Comparison of ENCODE assay signal across 25 mouse cellular contexts in genomic region chr9:10383140-10383539, GRCm38 (mm10).
"Had no signal": no experiment of that assay in that cellular context is flagged by ENCODE, and none has a peak within 500 bp of the region (broad histone marks: within the 10 kb centered on the region; RNA-seq: fewer than 3 reads in every experiment).

No protein-coding gene starts in this region.

- H3K4me1 ChIP-seq: heart, embryonic 13.5 days; heart, embryonic 15.5 days; hindbrain, embryonic 10.5 days; hindbrain, embryonic 12.5 days; intestine, embryonic 15.5 days; limb, embryonic 13.5 days; limb, embryonic 15.5 days; liver, embryonic 12.5 days had no signal

- ATAC-seq: hindbrain, embryonic 16.5 days; inflammation-experienced regulatory T-cells, adult 6 months; intestine, embryonic 15.5 days; intestine, postnatal 0 days; liver, embryonic 12.5 days had no signal

- H3K9me3 ChIP-seq: heart, embryonic 13.5 days; heart, embryonic 15.5 days; hindbrain, embryonic 10.5 days; hindbrain, embryonic 12.5 days; intestine, embryonic 15.5 days; limb, embryonic 13.5 days; limb, embryonic 15.5 days; liver, embryonic 12.5 days had no signal

- DNase-seq: gastrocnemius, adult 2 months; gastrocnemius, postnatal 10 days; gastrocnemius, postnatal 25 days; heart, adult 18-20 months; heart, postnatal 14 days; heart, postnatal 4 days; kidney, adult 18-20 months; kidney, adult 8-10 months; kidney, postnatal 10 days; kidney, postnatal 25 days; layer of hippocampus, adult 9-11 months; layer of hippocampus, postnatal 36 days had no signal

- H3K27ac ChIP-seq: gastrocnemius, adult 2 months; heart, embryonic 13.5 days; heart, embryonic 15.5 days; hindbrain, embryonic 10.5 days; hindbrain, embryonic 12.5 days; hindbrain, embryonic 14.5 days; intestine, embryonic 15.5 days; limb, embryonic 13.5 days; limb, embryonic 15.5 days; liver, embryonic 12.5 days; liver, embryonic 14.5 days had no signal

- H3K36me3 ChIP-seq: heart, embryonic 13.5 days; heart, embryonic 15.5 days; hindbrain, embryonic 10.5 days; hindbrain, embryonic 12.5 days; intestine, embryonic 15.5 days; limb, embryonic 13.5 days; limb, embryonic 15.5 days; liver, embryonic 12.5 days had no signal

- H3K27me3 ChIP-seq: heart, embryonic 13.5 days; heart, embryonic 15.5 days; hindbrain, embryonic 12.5 days; intestine, embryonic 15.5 days; limb, embryonic 13.5 days; limb, embryonic 15.5 days; liver, embryonic 12.5 days had no signal

- H3K9ac ChIP-seq: heart, embryonic 13.5 days; heart, embryonic 15.5 days; hindbrain, embryonic 12.5 days; hindbrain, embryonic 14.5 days; intestine, embryonic 15.5 days; limb, embryonic 13.5 days; limb, embryonic 15.5 days; liver, embryonic 12.5 days; liver, embryonic 14.5 days had no signal

- H3K4me3 ChIP-seq: gastrocnemius, adult 2 months; heart, embryonic 13.5 days; heart, embryonic 15.5 days; hindbrain, embryonic 10.5 days; hindbrain, embryonic 12.5 days; intestine, embryonic 15.5 days; limb, embryonic 13.5 days; limb, embryonic 15.5 days; liver, embryonic 12.5 days had no signal
